Mouse (Mus musculus) liver, embryonic 13.5 days (tissue): ENCODE measurements at regions not wholly inside any gene's neighbourhood (a gene's known extent, or its start where the extent isn't known, plus 50 kb on each side); places are given as distances from the start of the nearest gene placed in this dataset.

ENCODE experiments used
- ATAC-seq: fragments of 200-750 bp; cut with Nextera tagmentation; 2 replicates; pipeline ENCODE4 v1.8.0; 2017; ENCODE audit warnings: low read depth, mild to moderate bottlenecking, moderate number of reproducible peaks, moderate library complexity
- DNase-seq: peaks from one replicate; pipeline ENCODE4 v3.0.0; 2022
- H3K27ac ChIP-seq: fragments of 300-500 bp; sonication (generic); 2 replicates; pipeline ENCODE4 v1.5.1; 2015; ENCODE audit warnings: moderate library complexity, mild to moderate bottlenecking, inconsistent platforms
- H3K27me3 ChIP-seq: fragments of 300-500 bp; sonication (generic); 2 replicates; pipeline ENCODE4 v1.6.1; 2015; ENCODE audit warnings: mild to moderate bottlenecking, inconsistent platforms
- H3K36me3 ChIP-seq: fragments of 300-500 bp; sonication (generic); 2 replicates; pipeline ENCODE4 v1.6.1; 2015; ENCODE audit warnings: mild to moderate bottlenecking, inconsistent platforms
- H3K4me1 ChIP-seq: fragments of 300-500 bp; sonication (generic); replicated peaks from 2 replicates; pipeline ENCODE4 v1.6.1; 2015; ENCODE audit warnings: inconsistent platforms
- H3K4me2 ChIP-seq: fragments of 300-500 bp; sonication (generic); 2 replicates; pipeline ENCODE4 v1.6.1; 2015; ENCODE audit warnings: inconsistent platforms, mild to moderate bottlenecking, moderate library complexity
- H3K4me3 ChIP-seq: fragments of 300-500 bp; sonication (generic); replicated peaks from 2 replicates; pipeline ENCODE4 v1.5.1; 2015; ENCODE audit warnings: mild to moderate bottlenecking, inconsistent platforms
- H3K9ac ChIP-seq: fragments of 300-500 bp; sonication (generic); 2 replicates; pipeline ENCODE4 v1.6.1; 2015; ENCODE audit warnings: mild to moderate bottlenecking, inconsistent platforms
- H3K9me3 ChIP-seq: fragments of 300-500 bp; sonication (generic); replicated peaks from 2 replicates; pipeline ENCODE4 v1.6.1; 2016; ENCODE audit warnings: inconsistent platforms
- WGBS: fragments of 180-500 bp; shearing (Covaris S2); methylation state at CpG from one replicate; pipeline ENCODE4 v1.1.7; 2015; ENCODE audit not compliant: insufficient replicate concordance; 5-methylcytosine and 5-hydroxymethylcytosine counted together

- WGBS = 54% methylated on average over 15 of the region's 15 CpGs
- no peak for DNase-seq
- Histone ChIP-seq H3K9ac (no peak overlapping the region), H3K27ac (no peak overlapping the region), H3K36me3 (no peaks in the 10 kb centered on the region), H3K9me3 (no peaks in the 10 kb centered on the region), H3K4me2 (no peak overlapping the region), H3K4me3 (no peak overlapping the region), H3K4me1 (peaks cover 5% of the 10 kb centered on the region; the same call in 1 of the 2 replicates), H3K27me3 (no peaks in the 10 kb centered on the region)
- no peak for ATAC-seq
Measured at GRCm38 (mm10) chr9:115624721-115625496, 284.3 kb upstream of the Gadl1 start.

GRCm38 (mm10) chr9:115627551-115627950, 281.7 kb upstream of the Gadl1 start:
- DNase-seq (no peak), ATAC-seq (no peak)
- WGBS = 50% methylated on average over 3 of the region's 3 CpGs
- H3K36me3 ChIP-seq = no peaks in the 10 kb centered on the region
- H3K9me3 ChIP-seq = no peaks in the 10 kb centered on the region
- no peak overlapping the region for H3K27ac ChIP-seq
- H3K4me1 ChIP-seq = peaks cover 5% of the 10 kb centered on the region; the same call in 1 of the 2 replicates
- H3K27me3 ChIP-seq = no peaks in the 10 kb centered on the region
- no peak overlapping the region for H3K4me2 ChIP-seq
- no peak overlapping the region for H3K9ac ChIP-seq
- no peak overlapping the region for H3K4me3 ChIP-seq

- H3K9me3 ChIP-seq = no peaks in the 10 kb centered on the region
- no peak overlapping the region for H3K9ac ChIP-seq
- DNase-seq (no peak), ATAC-seq (no peak)
- H3K4me3 ChIP-seq = no peak overlapping the region
- no peaks in the 10 kb centered on the region for H3K36me3 ChIP-seq
- H3K4me2 ChIP-seq = no peak overlapping the region
- no peak overlapping the region for H3K27ac ChIP-seq
- no peaks in the 10 kb centered on the region for H3K27me3 ChIP-seq
- H3K4me1 ChIP-seq = no peaks in the 10 kb centered on the region
- 52% methylated on average over 6 of the region's 6 CpGs for WGBS
Measured at GRCm38 (mm10) chr9:115637114-115637513, 272.1 kb upstream of the Gadl1 start.

- no peak overlapping the region for H3K27ac ChIP-seq
- no peaks in the 10 kb centered on the region for H3K27me3 ChIP-seq
- H3K9ac ChIP-seq = no peak overlapping the region
- ATAC-seq (no peak), DNase-seq (no peak)
- 64% methylated on average over 2 of the region's 2 CpGs for WGBS
- no peaks in the 10 kb centered on the region for H3K36me3 ChIP-seq
- H3K4me1 ChIP-seq = no peaks in the 10 kb centered on the region
- no peak overlapping the region for H3K4me2 ChIP-seq
- H3K4me3 ChIP-seq = no peak overlapping the region
- no peaks in the 10 kb centered on the region for H3K9me3 ChIP-seq
Measured at GRCm38 (mm10) chr9:115640781-115641180, 268.5 kb upstream of the Gadl1 start.

- 28% methylated on average over 4 of the region's 4 CpGs for WGBS
- Histone ChIP-seq H3K4me2 (no peak overlapping the region), H3K27ac (no peak overlapping the region), H3K36me3 (no peaks in the 10 kb centered on the region), H3K4me3 (no peak overlapping the region), H3K9me3 (no peaks in the 10 kb centered on the region), H3K4me1 (no peaks in the 10 kb centered on the region), H3K27me3 (no peaks in the 10 kb centered on the region), H3K9ac (no peak overlapping the region)
- ATAC-seq = no peak
- no peak for DNase-seq
Measured at GRCm38 (mm10) chr9:115642032-115642431, 267.2 kb upstream of the Gadl1 start.

GRCm38 (mm10) chr9:115644953-115645352, 264.3 kb upstream of the Gadl1 start:
- Histone ChIP-seq H3K27me3 (no peaks in the 10 kb centered on the region), H3K9ac (no peak overlapping the region), H3K27ac (no peak overlapping the region), H3K4me2 (no peak overlapping the region), H3K4me3 (no peak overlapping the region), H3K9me3 (no peaks in the 10 kb centered on the region), H3K36me3 (no peaks in the 10 kb centered on the region), H3K4me1 (no peaks in the 10 kb centered on the region)
- ATAC-seq = no peak
- 80% methylated on average over 9 of the region's 9 CpGs for WGBS
- DNase-seq = no peak

- no peak overlapping the region for H3K4me2 ChIP-seq
- H3K9me3 ChIP-seq = no peaks in the 10 kb centered on the region
- DNase-seq (no peak), ATAC-seq (no peak)
- H3K27ac ChIP-seq = no peak overlapping the region
- H3K9ac ChIP-seq = no peak overlapping the region
- H3K36me3 ChIP-seq = no peaks in the 10 kb centered on the region
- WGBS = 54% methylated on average over 7 of the region's 7 CpGs
- no peak overlapping the region for H3K4me3 ChIP-seq
- H3K4me1 ChIP-seq = no peaks in the 10 kb centered on the region
- no peaks in the 10 kb centered on the region for H3K27me3 ChIP-seq
Measured at GRCm38 (mm10) chr9:115646226-115646625, 263.0 kb upstream of the Gadl1 start.

- no peak overlapping the region for H3K27ac ChIP-seq
- no peaks in the 10 kb centered on the region for H3K27me3 ChIP-seq
- 0 out of 2 replicates have a peak, but pooled peaks cover 4% of the 10 kb centered on the region for H3K9me3 ChIP-seq
- WGBS = 62% methylated on average over 2 of the region's 2 CpGs
- no peak overlapping the region for H3K4me2 ChIP-seq
- H3K4me3 ChIP-seq = no peak overlapping the region
- ATAC-seq (no peak), DNase-seq (no peak)
- no peaks in the 10 kb centered on the region for H3K36me3 ChIP-seq
- peaks cover 2% of the 10 kb centered on the region for H3K4me1 ChIP-seq
- H3K9ac ChIP-seq = no peak overlapping the region
Measured at GRCm38 (mm10) chr9:115651708-115652107, 257.5 kb upstream of the Gadl1 start.

GRCm38 (mm10) chr9:115653116-115653515, 256.1 kb upstream of the Gadl1 start:
- DNase-seq (no peak), ATAC-seq (no peak)
- H3K4me3 ChIP-seq = no peak overlapping the region
- H3K4me2 ChIP-seq = no peak overlapping the region
- H3K36me3 ChIP-seq = no peaks in the 10 kb centered on the region
- no peaks in the 10 kb centered on the region for H3K27me3 ChIP-seq
- 0 out of 2 replicates have a peak, but pooled peaks cover 4% of the 10 kb centered on the region for H3K9me3 ChIP-seq
- no peak overlapping the region for H3K27ac ChIP-seq
- H3K4me1 ChIP-seq = peaks cover 14% of the 10 kb centered on the region
- 82% methylated on average over 5 of the region's 5 CpGs for WGBS
- no peak overlapping the region for H3K9ac ChIP-seq

GRCm38 (mm10) chr9:115654933-115655332, 254.3 kb upstream of the Gadl1 start:
- ATAC-seq = no peak
- Histone ChIP-seq H3K4me2 (no peak overlapping the region), H3K9me3 (0 out of 2 replicates have a peak, but pooled peaks cover 4% of the 10 kb centered on the region), H3K27ac (no peak overlapping the region), H3K27me3 (no peaks in the 10 kb centered on the region), H3K9ac (no peak overlapping the region), H3K36me3 (no peaks in the 10 kb centered on the region), H3K4me1 (peaks cover 14% of the 10 kb centered on the region), H3K4me3 (no peak overlapping the region)
- 57% methylated on average over 6 of the region's 6 CpGs for WGBS
- DNase-seq = no peak

- no peak for DNase-seq
- Histone ChIP-seq H3K4me3 (no peak overlapping the region), H3K27ac (no peak overlapping the region), H3K9ac (no peak overlapping the region), H3K9me3 (0 out of 2 replicates have a peak, but pooled peaks cover 4% of the 10 kb centered on the region), H3K4me1 (peaks cover 14% of the 10 kb centered on the region), H3K36me3 (no peaks in the 10 kb centered on the region), H3K4me2 (no peak overlapping the region), H3K27me3 (no peaks in the 10 kb centered on the region)
- WGBS = 18% methylated on average over 2 of the region's 2 CpGs
- ATAC-seq = no peak
Measured at GRCm38 (mm10) chr9:115656538-115656937, 252.7 kb upstream of the Gadl1 start.
